Mouse (Mus musculus) stomach, postnatal 0 days (tissue): Measurements from ENCODE around the gene Nwd2. TPM values are rescaled to one million over a fixed set of nuclear protein-coding genes. Genes with fewer than 3 reads are reported as not detected.

ENCODE experiments used
- ATAC-seq: fragments of 200-750 bp; cut with Nextera tagmentation; 2 replicates; pipeline ENCODE4 v1.8.0; 2017; ENCODE audit not compliant: low FRiP score, low TSS enrichment
- DNase-seq: peaks from one replicate; pipeline ENCODE4 v3.0.0-alpha.2; 2016; ENCODE audit warnings: low spot score
- H3K27ac ChIP-seq: fragments of 300-500 bp; sonication (generic); replicated peaks from 2 replicates; pipeline ENCODE4 v1.5.1; 2014; ENCODE audit warnings: mild to moderate bottlenecking, control low read depth
- H3K27me3 ChIP-seq: fragments of 300-500 bp; sonication (generic); 2 replicates; pipeline ENCODE4 v1.6.1; 2014; ENCODE audit warnings: low read length; ENCODE audit not compliant: control insufficient read depth, insufficient read depth
- H3K36me3 ChIP-seq: fragments of 300-500 bp; sonication (generic); 2 replicates; pipeline ENCODE4 v1.6.1; 2014; ENCODE audit warnings: low read length, mixed read lengths; ENCODE audit not compliant: control insufficient read depth, insufficient read depth
- H3K4me1 ChIP-seq: fragments of 300-500 bp; sonication (generic); replicated peaks from 2 replicates; pipeline ENCODE4 v1.6.1; 2014; ENCODE audit warnings: antibody characterized with exemption; ENCODE audit not compliant: control insufficient read depth, insufficient read depth
- H3K4me2 ChIP-seq: fragments of 300-500 bp; sonication (generic); replicated peaks from 2 replicates; pipeline ENCODE4 v1.6.1; 2014; ENCODE audit warnings: low read depth, mild to moderate bottlenecking, control low read depth, moderate library complexity
- H3K4me3 ChIP-seq: fragments of 300-500 bp; sonication (generic); 2 replicates; pipeline ENCODE4 v1.5.1; 2014; ENCODE audit warnings: low read depth, low read length, control low read depth
- H3K9ac ChIP-seq: fragments of 300-500 bp; sonication (generic); 2 replicates; pipeline ENCODE4 v1.6.1; 2014; ENCODE audit warnings: mild to moderate bottlenecking, low read length, control low read depth, mixed read lengths
- H3K9me3 ChIP-seq: fragments of 300-500 bp; sonication (generic); 2 replicates; pipeline ENCODE4 v1.6.1; 2016; ENCODE audit warnings: low read length; ENCODE audit not compliant: control insufficient read depth
- CTCF ChIP-seq: IDR thresholded peaks from 2 replicates; pipeline ENCODE4 v1.5.1; 2016; ENCODE audit warnings: antibody characterized with exemption, low read depth, mild to moderate bottlenecking, moderate library complexity
- EP300 ChIP-seq: optimal IDR thresholded peaks from 2 replicates; pipeline ENCODE3; 2016; ENCODE audit warnings: antibody characterized with exemption
- WGBS: fragments of 180-500 bp; shearing (Covaris S2); extraction: QIAGEN DNeasy Blood & Tissue Kit; methylation state at CpG from one replicate; pipeline ENCODE4 v1.1.7; 2014; 5-methylcytosine and 5-hydroxymethylcytosine counted together
- polyA plus RNA-seq: library from polyadenylated mRNA; unstranded; fragments of >200 nt; fragmentation: Nextera tagmentation; extraction: Ambion mirVana; gene quantifications from 2 replicates; pipeline ENCODE4 v1.2.1, GENCODE M21; 2015

Nwd2 gene
- polyA plus RNA-seq, 1 experiment from 2014 or later, result 0.61 TPM

DNA sequence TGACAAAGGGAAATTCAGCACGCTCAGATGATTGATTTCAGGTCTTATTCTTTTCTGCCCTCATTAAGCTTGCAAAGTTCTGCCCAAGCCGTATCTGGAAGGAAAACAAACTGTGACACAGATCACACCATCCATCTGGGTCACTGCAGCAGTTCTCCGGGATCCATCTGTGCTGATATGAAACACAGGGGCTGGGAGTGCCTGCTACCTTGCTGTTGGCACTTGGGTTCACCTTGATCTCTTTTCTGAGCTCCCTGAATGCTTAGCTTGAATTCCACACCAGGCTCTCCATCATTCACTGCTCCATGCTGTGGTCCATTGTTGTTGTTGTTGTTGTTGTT lies 20.4 kb upstream of the Nwd2 start:
- H3K27ac ChIP-seq, result no peak overlapping the region
- no peaks in the 10 kb centered on the region for H3K9me3 ChIP-seq
- H3K9ac ChIP-seq, result no peak overlapping the region
- ATAC-seq, result no peak
- no peaks in the 10 kb centered on the region for H3K4me1 ChIP-seq
- DNase-seq, result no peak
- no peak overlapping the region for H3K4me2 ChIP-seq
- H3K4me3 ChIP-seq, result no peak overlapping the region
- H3K27me3 ChIP-seq, result no peaks in the 10 kb centered on the region
- TF ChIP-seq EP300, result no peak
- no peak for TF ChIP-seq CTCF
- WGBS, result 50% methylated on average over 3 of the region's 3 CpGs
- no peaks in the 10 kb centered on the region for H3K36me3 ChIP-seq

GRCm38 (mm10) chr5:63634636-63635035 lies 14.3 kb upstream of the Nwd2 start:
- H3K4me1 ChIP-seq, result no peaks in the 10 kb centered on the region
- no peak overlapping the region for H3K4me2 ChIP-seq
- TF ChIP-seq CTCF (no peak), EP300 (no peak)
- DNase-seq, result no peak
- H3K9me3 ChIP-seq, result no peaks in the 10 kb centered on the region
- no peaks in the 10 kb centered on the region for H3K36me3 ChIP-seq
- no peaks in the 10 kb centered on the region for H3K27me3 ChIP-seq
- 24% methylated on average over 2 of the region's 2 CpGs for WGBS
- no peak overlapping the region for H3K27ac ChIP-seq
- H3K4me3 ChIP-seq, result no peak overlapping the region
- ATAC-seq, result no peak
- no peak overlapping the region for H3K9ac ChIP-seq

GRCm38 (mm10) chr5:63648187-63648586 lies 715 bp upstream of the Nwd2 start:
- WGBS, result 56% methylated on average over 2 of the region's 2 CpGs
- DNase-seq, result no peak
- Histone ChIP-seq H3K27ac (no peak overlapping the region), H3K4me3 (no peak overlapping the region), H3K4me1 (no peaks in the 10 kb centered on the region), H3K9me3 (no peaks in the 10 kb centered on the region), H3K4me2 (no peak overlapping the region), H3K27me3 (peaks cover 3% of the 10 kb centered on the region; the same call in 1 of the 2 replicates), H3K36me3 (no peaks in the 10 kb centered on the region), H3K9ac (no peak overlapping the region)
- no peak for ATAC-seq
- TF ChIP-seq EP300 (no peak), CTCF (peak; percentile 20; the same call in 1 of the 2 replicates)

DNA sequence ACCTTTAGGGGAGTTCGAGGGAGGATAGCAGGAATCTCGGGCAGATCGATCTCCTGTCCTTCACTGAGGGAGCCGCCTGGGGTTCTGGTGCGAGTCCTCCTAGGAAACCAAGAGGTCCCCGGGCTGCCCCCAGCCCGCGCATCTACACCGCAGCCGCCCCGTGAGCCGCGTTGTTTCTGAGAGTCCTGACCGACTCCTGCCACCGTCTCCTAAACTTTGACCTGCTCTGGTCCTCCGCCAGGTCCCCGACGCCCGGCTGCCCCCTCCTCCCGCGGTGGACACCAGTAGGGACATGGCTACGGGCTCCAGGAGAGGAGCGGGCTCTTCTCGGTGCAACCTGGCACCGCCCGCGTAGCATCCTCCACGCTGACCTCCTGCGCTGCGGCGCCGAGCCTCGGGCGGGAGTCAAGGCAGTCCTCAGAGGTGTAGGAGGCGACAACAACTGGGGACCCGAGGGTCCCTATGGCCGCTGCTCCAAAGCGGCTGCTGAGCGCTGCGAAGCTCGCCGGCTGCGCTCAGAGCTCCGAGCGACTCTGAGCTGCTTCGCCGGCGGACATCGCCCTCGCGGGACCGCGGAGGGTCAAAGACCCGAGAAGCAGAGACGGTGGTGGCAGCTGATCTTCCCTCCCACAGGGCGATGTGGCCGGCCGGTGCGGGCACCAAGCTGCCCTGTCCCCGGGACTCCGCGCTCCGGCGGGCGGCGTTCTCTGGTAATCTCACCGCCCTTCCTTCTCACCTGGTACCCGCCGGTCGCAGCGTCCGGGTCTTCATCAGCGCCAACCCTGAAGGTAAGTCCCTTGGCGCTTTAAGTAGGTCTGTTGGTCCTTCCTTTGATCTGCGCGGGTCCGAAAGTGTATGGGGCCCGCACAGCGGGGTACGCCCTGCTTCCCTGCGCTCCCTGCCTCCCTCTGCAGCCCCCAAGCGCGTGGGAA lies 897 bp downstream of the Nwd2 start:
- WGBS, result under 1% methylated on average over 81 of the region's 83 CpGs
- 0 out of 2 replicates have a peak, but pooled peaks have one; percentile 10 for ATAC-seq
- H3K9ac ChIP-seq, result no peak overlapping the region

DNA sequence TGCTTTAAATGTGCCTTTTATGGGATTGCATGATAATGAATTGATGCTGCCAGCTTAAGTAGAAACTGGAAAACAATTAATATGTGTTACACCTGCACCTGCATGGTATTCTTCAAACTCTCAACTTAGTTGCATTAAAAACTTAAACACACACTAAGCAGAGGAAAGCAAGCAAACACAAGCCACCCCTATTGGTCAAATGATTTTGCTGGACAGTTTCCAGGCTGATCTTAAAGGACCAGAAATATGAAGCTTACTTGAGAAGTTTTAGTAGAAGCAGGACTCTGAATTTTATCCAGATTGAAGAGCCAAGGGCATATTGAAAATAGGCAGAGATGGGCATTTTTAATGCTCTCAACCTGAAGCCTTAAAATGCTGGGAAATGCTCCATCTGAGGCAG lies 2.9 kb downstream of the Nwd2 start:
- ATAC-seq (no peak), DNase-seq (no peak)
- no peak overlapping the region for H3K27ac ChIP-seq
- H3K4me3 ChIP-seq, result no peak overlapping the region
- TF ChIP-seq CTCF (no peak), EP300 (no peak)
- no peaks in the 10 kb centered on the region for H3K4me1 ChIP-seq
- H3K4me2 ChIP-seq, result no peak overlapping the region
- no peaks in the 10 kb centered on the region for H3K36me3 ChIP-seq
- H3K27me3 ChIP-seq, result peaks cover 3% of the 10 kb centered on the region; the same call in 1 of the 2 replicates
- no peaks in the 10 kb centered on the region for H3K9me3 ChIP-seq
- H3K9ac ChIP-seq, result no peak overlapping the region

More for the DNA sequence above, 897 bp downstream of the Nwd2 start:
- Histone ChIP-seq H3K27me3 (peaks cover 3% of the 10 kb centered on the region; the same call in 1 of the 2 replicates), H3K4me2 (peak overlapping the region; percentile 68), H3K9me3 (no peaks in the 10 kb centered on the region), H3K27ac (no peak overlapping the region), H3K36me3 (no peaks in the 10 kb centered on the region), H3K4me1 (no peaks in the 10 kb centered on the region), H3K4me3 (peak overlapping the region; percentile 40)
- TF ChIP-seq CTCF (no peak), EP300 (no peak)
- DNase-seq, result peak; percentile 15

GRCm38 (mm10) chr5:63652705-63653104 lies 3.8 kb downstream of the Nwd2 start:
- DNase-seq, result no peak
- peaks cover 3% of the 10 kb centered on the region; the same call in 1 of the 2 replicates for H3K27me3 ChIP-seq
- H3K4me1 ChIP-seq, result no peaks in the 10 kb centered on the region
- TF ChIP-seq CTCF, result no peak
- TF ChIP-seq EP300, result no peak
- 88% methylated on average over 2 of the region's 2 CpGs for whole genome bisulfite sequencing
- H3K36me3 ChIP-seq, result no peaks in the 10 kb centered on the region
- H3K9ac ChIP-seq, result no peak overlapping the region
- H3K27ac ChIP-seq, result no peak overlapping the region
- no peak for ATAC-seq
- H3K4me2 ChIP-seq, result no peak overlapping the region
- no peaks in the 10 kb centered on the region for H3K9me3 ChIP-seq
- H3K4me3 ChIP-seq, result no peak overlapping the region
